Mouse (Mus musculus) hindbrain, embryonic 16.5 days (tissue): ENCODE data around the gene Prr5. TPM values are rescaled to one million over a fixed set of nuclear protein-coding genes. Genes with fewer than 3 reads are reported as not detected.
"Not testable (repeated sequence)": the region's sequence is repeated elsewhere in the genome, so short reads cannot be mapped to it uniquely, and the experiment has no call there.

ENCODE experiments used
- ATAC-seq: fragments of 200-750 bp; cut with Nextera tagmentation; 2 replicates; pipeline ENCODE4 v1.8.0; 2017; ENCODE audit warnings: moderate TSS enrichment, moderate library complexity
- H3K27ac ChIP-seq: fragments of 300-500 bp; sonication (generic); 2 replicates; pipeline ENCODE4 v1.5.1; 2014; ENCODE audit warnings: low read depth, mild to moderate bottlenecking, control low read depth, low read length, moderate library complexity
- H3K27me3 ChIP-seq: fragments of 300-500 bp; sonication (generic); replicated peaks from 2 replicates; pipeline ENCODE4 v1.6.1; 2014; ENCODE audit warnings: low read length; ENCODE audit not compliant: control insufficient read depth, insufficient read depth
- H3K36me3 ChIP-seq: fragments of 300-500 bp; sonication (generic); 2 replicates; pipeline ENCODE4 v1.6.1; 2014; ENCODE audit warnings: mild to moderate bottlenecking, low read length, moderate library complexity, mixed read lengths; ENCODE audit not compliant: control insufficient read depth, insufficient read depth
- H3K4me1 ChIP-seq: fragments of 300-500 bp; sonication (generic); 2 replicates; pipeline ENCODE4 v1.6.1; 2014; ENCODE audit warnings: low read depth, low read length; ENCODE audit not compliant: control insufficient read depth, insufficient read depth
- H3K4me2 ChIP-seq: fragments of 300-500 bp; sonication (generic); 2 replicates; pipeline ENCODE4 v1.6.1; 2014; ENCODE audit warnings: mild to moderate bottlenecking, low read length, control low read depth, moderate library complexity
- H3K4me3 ChIP-seq: fragments of 300-500 bp; sonication (generic); 2 replicates; pipeline ENCODE4 v1.5.1; 2014; ENCODE audit warnings: mild to moderate bottlenecking, low read length, control low read depth, moderate library complexity
- H3K9ac ChIP-seq: fragments of 300-500 bp; sonication (generic); 2 replicates; pipeline ENCODE4 v1.6.1; 2014; ENCODE audit warnings: low read depth, mild to moderate bottlenecking, control low read depth, low read length, moderate library complexity
- H3K9me3 ChIP-seq: fragments of 300-500 bp; sonication (generic); 2 replicates; pipeline ENCODE4 v1.6.1; 2014; ENCODE audit warnings: mild to moderate bottlenecking, low read length, moderate library complexity; ENCODE audit not compliant: control insufficient read depth
- WGBS: fragments of 180-500 bp; shearing (Covaris S2); extraction: QIAGEN DNeasy Blood & Tissue Kit; methylation state at CpG from one replicate; pipeline ENCODE4 v1.1.7; 2014; 5-methylcytosine and 5-hydroxymethylcytosine counted together
- polyA plus RNA-seq: library from polyadenylated mRNA; unstranded; fragments of >200 nt; fragmentation: Nextera tagmentation; extraction: Ambion mirVana; gene quantifications from 2 replicates; pipeline ENCODE4 v1.2.1, GENCODE M21; 2015

Gene Prr5
- polyA plus RNA-seq, 1 experiment from 2014 or later: 30.5 TPM

GRCm38 (mm10) chr15:84723656-84724055 lies 54.2 kb downstream of the Prr5 start:
- not testable (repeated sequence) for H3K4me3 ChIP-seq, H3K9me3 ChIP-seq, H3K27ac ChIP-seq, H3K4me2 ChIP-seq, H3K36me3 ChIP-seq, ATAC-seq, H3K9ac ChIP-seq
- peaks cover 13% of the 10 kb centered on the region for H3K4me1 ChIP-seq
- H3K27me3 ChIP-seq: peaks cover 13% of the 10 kb centered on the region
- 87% methylated on average over 1 of the region's 1 CpGs for WGBS

GRCm38 (mm10) chr15:84724199-84724598 lies 54.8 kb downstream of the Prr5 start:
- 77% methylated on average over 4 of the region's 4 CpGs for WGBS
- H3K36me3 ChIP-seq: no peaks in the 10 kb centered on the region
- no peak overlapping the region for H3K9ac ChIP-seq
- peaks cover 18% of the 10 kb centered on the region for H3K4me1 ChIP-seq
- no peak overlapping the region for H3K27ac ChIP-seq
- H3K9me3 ChIP-seq: no peaks in the 10 kb centered on the region
- no peak for ATAC-seq
- no peak overlapping the region for H3K4me3 ChIP-seq
- H3K27me3 ChIP-seq: peaks cover 12% of the 10 kb centered on the region
- no peak overlapping the region for H3K4me2 ChIP-seq

DNA sequence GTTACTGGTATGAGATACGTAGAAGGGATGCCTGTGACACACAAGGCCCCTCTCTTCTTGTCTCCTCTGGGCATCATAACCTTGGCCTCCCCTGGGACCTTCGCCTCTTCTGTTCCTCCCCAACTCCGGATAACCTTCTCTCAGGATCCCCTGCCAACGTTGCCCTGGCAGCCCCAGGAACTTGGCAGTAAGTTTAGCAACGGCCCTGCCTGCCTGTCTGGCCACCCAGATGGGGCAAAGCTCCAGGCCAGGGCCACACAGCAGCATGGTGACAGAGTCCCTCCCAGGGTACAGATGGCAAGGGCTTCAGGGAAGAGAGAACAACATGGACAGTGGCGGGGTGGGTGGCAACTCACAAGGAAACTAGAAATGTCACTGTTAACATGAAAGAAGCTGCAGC lies 60.3 kb downstream of the Prr5 start:
- no peaks in the 10 kb centered on the region for H3K36me3 ChIP-seq
- H3K27me3 ChIP-seq: no peaks in the 10 kb centered on the region
- 56% methylated on average over 6 of the region's 6 CpGs for WGBS
- no peak overlapping the region for H3K4me2 ChIP-seq
- peak; percentile 74 for ATAC-seq
- no peak overlapping the region for H3K27ac ChIP-seq
- no peak overlapping the region for H3K9ac ChIP-seq
- no peak overlapping the region for H3K4me3 ChIP-seq
- peaks cover 12% of the 10 kb centered on the region; the same call in 1 of the 2 replicates for H3K4me1 ChIP-seq
- no peaks in the 10 kb centered on the region for H3K9me3 ChIP-seq

DNA sequence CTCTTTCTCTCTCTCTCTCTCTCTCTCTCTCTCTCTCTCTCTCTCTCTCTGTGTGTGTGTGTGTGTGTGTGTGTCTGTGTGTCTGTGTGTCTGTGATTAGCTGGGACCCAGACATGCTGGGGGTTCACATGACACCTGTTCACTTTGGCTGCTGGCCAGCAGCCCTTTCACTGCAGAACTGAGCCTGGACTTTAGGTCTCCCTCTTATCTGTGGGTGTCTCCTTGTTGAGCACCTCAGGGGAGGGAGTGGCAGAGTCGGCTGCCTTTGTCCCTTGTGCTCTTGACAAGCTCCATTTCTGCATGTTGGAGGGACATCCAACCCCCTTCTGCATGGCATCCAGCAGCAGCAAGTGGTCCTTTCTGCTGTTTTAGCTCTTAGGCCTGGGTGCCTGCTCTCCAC lies 61.5 kb downstream of the Prr5 start:
- no peak for ATAC-seq
- H3K27ac ChIP-seq: no peak overlapping the region

GRCm38 (mm10) chr15:84731676-84732424 lies 62.4 kb downstream of the Prr5 start:
- Histone ChIP-seq H3K27me3 (no peaks in the 10 kb centered on the region), H3K4me3 (no peak overlapping the region), H3K4me1 (peaks cover 20% of the 10 kb centered on the region), H3K4me2 (no peak overlapping the region), H3K36me3 (no peaks in the 10 kb centered on the region), H3K9ac (no peak overlapping the region), H3K27ac (no peak overlapping the region), H3K9me3 (no peaks in the 10 kb centered on the region)
- no peak for ATAC-seq
- WGBS: 49% methylated on average over 18 of the region's 18 CpGs

More for the DNA sequence above, 61.5 kb downstream of the Prr5 start:
- Histone ChIP-seq H3K27me3 (no peaks in the 10 kb centered on the region), H3K4me3 (no peak overlapping the region), H3K9me3 (no peaks in the 10 kb centered on the region), H3K9ac (no peak overlapping the region), H3K36me3 (no peaks in the 10 kb centered on the region), H3K4me1 (peaks cover 12% of the 10 kb centered on the region; the same call in 1 of the 2 replicates), H3K4me2 (no peak overlapping the region)
- WGBS: 40% methylated on average over 1 of the region's 1 CpGs

DNA sequence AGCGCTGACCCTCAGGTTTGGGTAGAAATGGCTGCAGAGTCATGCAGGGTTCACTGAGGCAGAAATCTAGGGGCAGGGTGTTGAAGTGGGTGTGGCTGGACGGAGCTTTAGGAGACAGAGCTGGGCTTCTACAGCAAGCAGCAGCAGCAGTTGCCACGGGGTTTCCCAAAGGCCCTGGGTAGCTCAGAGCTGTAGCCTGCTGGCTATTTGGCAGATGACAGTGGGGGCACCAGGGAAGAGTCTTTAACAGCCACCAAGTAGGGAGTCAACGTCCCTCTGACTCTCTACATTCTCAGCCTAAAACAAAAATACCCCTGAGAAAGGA lies 63.0 kb downstream of the Prr5 start:
- 59% methylated on average over 4 of the region's 4 CpGs for WGBS
- H3K4me3 ChIP-seq: no peak overlapping the region
- peaks cover 20% of the 10 kb centered on the region for H3K4me1 ChIP-seq
- no peak for ATAC-seq
- no peak overlapping the region for H3K27ac ChIP-seq
- H3K4me2 ChIP-seq: no peak overlapping the region
- H3K27me3 ChIP-seq: no peaks in the 10 kb centered on the region
- no peaks in the 10 kb centered on the region for H3K36me3 ChIP-seq
- no peaks in the 10 kb centered on the region for H3K9me3 ChIP-seq
- no peak overlapping the region for H3K9ac ChIP-seq

DNA sequence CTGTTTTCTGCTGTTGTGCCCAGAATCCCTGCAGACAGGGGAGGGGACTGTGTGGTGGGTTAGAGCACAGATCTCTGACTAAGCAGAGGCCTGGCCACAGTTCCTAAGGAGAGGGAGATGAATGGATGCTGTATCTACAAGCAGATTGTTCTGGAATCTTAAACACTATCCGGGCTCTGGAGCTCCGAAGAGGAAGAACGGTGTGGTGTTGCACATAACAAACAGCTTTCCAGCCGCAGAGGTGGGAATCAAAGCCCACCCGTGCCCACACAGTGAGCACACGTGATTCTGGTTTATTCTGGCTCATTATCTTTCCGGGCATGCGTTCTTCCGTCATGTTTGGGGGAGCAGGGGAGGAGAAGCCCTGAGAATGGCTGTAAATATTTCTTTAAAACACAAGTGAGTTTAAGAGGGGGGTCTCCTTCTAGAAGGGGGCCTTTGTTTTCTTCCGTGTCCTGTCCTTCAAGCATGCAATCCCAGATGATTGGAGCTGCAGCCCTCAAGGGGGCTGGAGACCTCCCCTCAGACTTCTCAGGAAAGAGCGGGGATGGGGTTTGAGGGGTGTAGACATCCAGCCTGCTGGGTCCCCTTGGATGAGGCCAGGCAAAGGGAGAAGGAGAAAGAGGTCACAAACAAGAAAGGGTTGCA lies 67.0 kb downstream of the Prr5 start:
- no peak overlapping the region for H3K9ac ChIP-seq
- H3K36me3 ChIP-seq: no peaks in the 10 kb centered on the region
- peaks cover 8% of the 10 kb centered on the region for H3K4me1 ChIP-seq
- H3K27me3 ChIP-seq: no peaks in the 10 kb centered on the region
- ATAC-seq: peak; percentile 84
- H3K4me3 ChIP-seq: no peak overlapping the region
- peak overlapping the region; percentile 71; the same call in 1 of the 2 replicates for H3K27ac ChIP-seq
- H3K4me2 ChIP-seq: peak overlapping the region; percentile 20; the same call in 1 of the 2 replicates
- no peaks in the 10 kb centered on the region for H3K9me3 ChIP-seq
- WGBS: 36% methylated on average over 11 of the region's 11 CpGs

GRCm38 (mm10) chr15:84736994-84737346 lies 67.5 kb downstream of the Prr5 start:
- Histone ChIP-seq H3K4me2 (no peak overlapping the region; the same call in 1 of the 2 replicates), H3K27ac (peak overlapping the region; percentile 71; the same call in 1 of the 2 replicates), H3K9me3 (no peaks in the 10 kb centered on the region), H3K9ac (peak overlapping the region; percentile 15; the same call in 1 of the 2 replicates), H3K4me3 (no peak overlapping the region), H3K4me1 (peaks cover 8% of the 10 kb centered on the region), H3K27me3 (no peaks in the 10 kb centered on the region), H3K36me3 (no peaks in the 10 kb centered on the region)
- ATAC-seq: 0 out of 2 replicates have a peak, but pooled peaks have one; percentile 41
- WGBS: 33% methylated on average over 2 of the region's 4 CpGs

DNA sequence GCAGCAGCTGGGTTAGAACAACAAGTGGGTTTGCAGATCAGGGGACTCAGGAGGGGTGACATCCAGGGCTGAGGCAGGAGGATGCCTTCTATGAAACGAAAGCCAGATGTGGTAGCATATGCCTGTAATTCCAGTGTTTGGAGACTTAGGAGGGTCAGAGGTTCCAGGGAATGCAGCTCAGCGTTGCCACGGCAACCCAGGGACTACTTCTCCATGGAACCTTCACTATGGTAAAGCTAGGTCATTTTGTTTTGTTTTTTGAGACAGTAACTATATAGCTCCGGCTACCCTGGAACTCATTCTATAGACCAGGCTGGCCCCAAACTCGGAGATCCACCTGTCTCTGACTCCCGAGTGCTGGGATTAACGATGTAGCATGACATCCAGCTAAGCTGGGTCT lies 68.8 kb downstream of the Prr5 start:
- Histone ChIP-seq H3K4me2 (no peak overlapping the region), H3K9me3 (no peaks in the 10 kb centered on the region), H3K9ac (no peak overlapping the region), H3K4me1 (peaks cover 8% of the 10 kb centered on the region), H3K4me3 (no peak overlapping the region), H3K27me3 (no peaks in the 10 kb centered on the region), H3K36me3 (no peaks in the 10 kb centered on the region), H3K27ac (no peak overlapping the region)
- ATAC-seq: no peak
- 93% methylated on average over 7 of the region's 7 CpGs for WGBS
